Mouse (Mus musculus): ENCODE measurements around the gene Ankrd33. TPM values are rescaled to one million over a fixed set of nuclear protein-coding genes. Genes with fewer than 3 reads are reported as not detected.

The Ankrd33 gene
- polyA plus RNA-seq, 1 experiment from 2014 or later = not detected

DNA sequence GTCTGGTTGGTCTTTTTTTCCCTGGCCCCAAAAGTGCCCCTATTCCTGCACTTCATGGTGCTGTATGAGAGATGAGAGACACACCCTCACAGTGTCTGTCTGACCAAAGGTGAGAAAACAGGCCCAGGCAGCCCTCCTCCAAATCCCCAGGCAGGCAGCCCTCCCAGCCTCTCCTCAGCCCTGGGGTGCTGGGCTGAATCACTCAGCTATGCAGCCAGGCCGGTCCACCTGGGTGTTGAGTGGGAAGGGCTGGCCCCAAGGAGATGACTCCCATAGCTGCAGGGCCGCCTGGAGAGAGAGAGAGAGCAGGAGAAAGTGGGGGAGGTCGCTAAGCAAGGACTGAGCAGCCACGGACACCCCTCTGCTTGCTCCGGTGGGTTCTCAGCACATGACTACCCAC lies 44.8 kb upstream of the Ankrd33 start:
- no peak for TF ChIP-seq EP300 (IDR thresholded peaks at IDR 0.05; ENCODE audit: low read depth)
- Histone ChIP-seq H3K36me3 (replicated peaks; ENCODE audit: insufficient read depth, low read length) (no peaks in the 10 kb centered on the region), H3K4me2 (ENCODE audit: low read depth, low read length) (no peak overlapping the region), H3K27me3 (ENCODE audit: insufficient read depth, low read length) (no peaks in the 10 kb centered on the region), H3K4me3 (ENCODE audit: low read depth, low read length) (no peak overlapping the region), H3K9ac (replicated peaks) (no peak overlapping the region; the same call in 1 of the 2 replicates), H3K9me3 (ENCODE audit: low read length) (no peaks in the 10 kb centered on the region), H3K4me1 (ENCODE audit: insufficient read depth) (peaks cover 17% of the 10 kb centered on the region; the same call in 1 of the 2 replicates), H3K27ac (ENCODE audit: low read depth) (no peak overlapping the region)
- 39% methylated on average over 5 of the region's 5 CpGs for WGBS (ENCODE audit: insufficient replicate concordance)
- ATAC-seq (no peak), DNase-seq (no peak)

DNA sequence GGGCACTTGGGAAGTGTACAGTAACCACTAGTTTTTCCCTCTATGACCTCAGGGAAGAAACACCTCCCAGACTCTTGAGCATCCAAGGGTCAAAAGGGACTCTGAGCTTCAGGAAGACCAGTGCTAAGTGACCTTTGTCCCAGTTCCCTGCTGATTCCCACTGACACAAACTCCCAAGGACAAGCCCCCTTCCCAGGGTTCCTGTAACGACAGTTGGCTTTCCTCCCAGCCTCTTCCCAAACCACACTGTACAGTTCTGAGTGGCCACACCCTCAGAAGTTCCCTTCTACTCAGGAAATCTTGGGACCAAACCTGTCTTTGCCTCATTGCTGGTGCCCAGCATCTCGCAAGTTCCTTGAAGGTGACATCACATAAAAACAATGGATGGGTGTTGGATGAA lies 42.8 kb upstream of the Ankrd33 start:
- no peak overlapping the region for H3K4me3 ChIP-seq (ENCODE audit: low read depth, low read length)
- H3K9me3 ChIP-seq (ENCODE audit: low read length) = no peaks in the 10 kb centered on the region
- no peak overlapping the region for H3K27ac ChIP-seq (ENCODE audit: low read depth)
- TF ChIP-seq CTCF (IDR thresholded peaks at IDR 0.05; ENCODE audit: low read depth) (no peak), EP300 (IDR thresholded peaks at IDR 0.05; ENCODE audit: low read depth) (no peak)
- peaks cover 6% of the 10 kb centered on the region for H3K27me3 ChIP-seq (ENCODE audit: insufficient read depth, low read length)
- H3K4me2 ChIP-seq (ENCODE audit: low read depth, low read length) = no peak overlapping the region
- ATAC-seq (no peak), DNase-seq (no peak)
- peaks cover 17% of the 10 kb centered on the region; the same call in 1 of the 2 replicates for H3K4me1 ChIP-seq (ENCODE audit: insufficient read depth)
- H3K9ac ChIP-seq (replicated peaks) = no peak overlapping the region
- no peaks in the 10 kb centered on the region for H3K36me3 ChIP-seq (replicated peaks; ENCODE audit: insufficient read depth, low read length)
- WGBS (ENCODE audit: insufficient replicate concordance) = 54% methylated on average over 2 of the region's 2 CpGs

DNA sequence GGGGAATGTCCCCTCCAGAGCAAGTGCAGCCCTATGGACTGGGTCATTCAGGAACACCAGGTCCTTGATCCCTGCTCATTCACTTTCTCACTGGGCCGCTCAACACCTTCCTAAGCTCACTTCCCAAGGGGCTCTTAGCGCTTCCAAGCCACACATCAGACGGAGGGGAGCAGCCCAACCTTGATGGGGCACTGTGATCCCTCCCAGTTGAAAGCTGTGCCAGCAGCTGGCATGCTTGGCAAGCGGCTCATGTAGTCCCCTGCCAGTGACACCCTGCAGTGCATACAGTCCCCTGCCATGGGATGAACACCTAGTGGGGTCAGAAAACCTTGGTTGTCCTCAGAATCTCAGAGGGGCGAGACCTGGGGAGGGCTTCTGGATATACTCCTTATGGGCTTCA lies 41.5 kb upstream of the Ankrd33 start:
- DNase-seq (no peak), ATAC-seq (no peak)
- H3K4me3 ChIP-seq (ENCODE audit: low read depth, low read length) = no peak overlapping the region
- 78% methylated on average over 5 of the region's 5 CpGs for WGBS (ENCODE audit: insufficient replicate concordance)
- peaks cover 11% of the 10 kb centered on the region for H3K27me3 ChIP-seq (ENCODE audit: insufficient read depth, low read length)
- no peaks in the 10 kb centered on the region for H3K9me3 ChIP-seq (ENCODE audit: low read length)
- H3K27ac ChIP-seq (ENCODE audit: low read depth) = no peak overlapping the region
- TF ChIP-seq CTCF (IDR thresholded peaks at IDR 0.05; ENCODE audit: low read depth) (no peak), EP300 (IDR thresholded peaks at IDR 0.05; ENCODE audit: low read depth) (no peak)
- H3K4me1 ChIP-seq (ENCODE audit: insufficient read depth) = peaks cover 16% of the 10 kb centered on the region; the same call in 1 of the 2 replicates
- no peak overlapping the region for H3K4me2 ChIP-seq (ENCODE audit: low read depth, low read length)
- H3K9ac ChIP-seq (replicated peaks) = no peak overlapping the region
- no peaks in the 10 kb centered on the region for H3K36me3 ChIP-seq (replicated peaks; ENCODE audit: insufficient read depth, low read length)

DNA sequence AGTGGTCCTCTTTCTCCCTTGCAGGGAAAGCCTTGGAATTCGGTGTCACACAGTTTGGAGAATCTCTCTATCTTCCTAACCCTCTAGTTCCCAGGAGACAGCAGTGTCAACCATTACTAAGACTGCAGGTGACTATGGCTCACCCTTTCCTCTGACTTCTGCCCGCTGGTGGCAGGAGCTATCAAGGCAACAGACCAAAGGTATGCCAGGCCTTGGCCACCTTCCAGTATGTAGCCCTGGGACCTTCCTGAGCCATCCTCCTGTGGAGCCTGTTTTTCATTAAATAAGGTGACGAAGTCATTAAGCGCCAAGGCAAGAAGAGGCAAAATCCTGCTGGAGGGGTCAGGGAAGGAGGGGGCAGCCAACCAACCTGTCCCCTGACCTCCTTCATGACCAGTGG lies 40.4 kb upstream of the Ankrd33 start:
- Histone ChIP-seq H3K27me3 (ENCODE audit: insufficient read depth, low read length) (peaks cover 11% of the 10 kb centered on the region), H3K4me1 (ENCODE audit: insufficient read depth) (peaks cover 8% of the 10 kb centered on the region; the same call in 1 of the 2 replicates), H3K4me2 (ENCODE audit: low read depth, low read length) (no peak overlapping the region), H3K9me3 (ENCODE audit: low read length) (no peaks in the 10 kb centered on the region), H3K9ac (replicated peaks) (no peak overlapping the region), H3K36me3 (replicated peaks; ENCODE audit: insufficient read depth, low read length) (no peaks in the 10 kb centered on the region), H3K27ac (ENCODE audit: low read depth) (no peak overlapping the region), H3K4me3 (ENCODE audit: low read depth, low read length) (no peak overlapping the region)
- DNase-seq = no peak
- ATAC-seq = no peak
- WGBS (ENCODE audit: insufficient replicate concordance) = 78% methylated on average over 4 of the region's 4 CpGs
- TF ChIP-seq CTCF (IDR thresholded peaks at IDR 0.05; ENCODE audit: low read depth) = no peak
- TF ChIP-seq EP300 (IDR thresholded peaks at IDR 0.05; ENCODE audit: low read depth) = no peak

DNA sequence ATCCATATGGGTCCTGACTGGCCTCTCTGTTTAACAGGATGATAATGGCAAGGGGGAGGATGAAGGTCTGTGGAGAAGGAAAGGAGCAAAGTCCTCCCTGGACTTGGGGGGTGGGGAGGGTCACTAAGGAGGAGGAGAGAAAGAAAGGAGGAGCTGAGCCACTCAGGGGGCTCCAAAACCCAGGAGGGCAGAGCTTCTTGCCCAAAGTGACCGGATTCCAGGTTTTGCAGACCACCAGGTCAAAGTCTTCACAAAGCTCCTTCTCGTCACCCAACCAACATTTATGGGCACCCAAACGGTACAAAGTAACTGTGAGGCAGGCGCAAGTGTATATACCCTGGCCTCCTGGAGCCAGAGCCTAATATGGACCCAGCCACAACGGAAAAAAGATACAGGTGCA lies 39.9 kb upstream of the Ankrd33 start:
- Histone ChIP-seq H3K27ac (ENCODE audit: low read depth) (no peak overlapping the region), H3K27me3 (ENCODE audit: insufficient read depth, low read length) (peaks cover 12% of the 10 kb centered on the region), H3K4me1 (ENCODE audit: insufficient read depth) (peaks cover 6% of the 10 kb centered on the region; the same call in 1 of the 2 replicates), H3K4me2 (ENCODE audit: low read depth, low read length) (no peak overlapping the region), H3K9me3 (ENCODE audit: low read length) (no peaks in the 10 kb centered on the region), H3K36me3 (replicated peaks; ENCODE audit: insufficient read depth, low read length) (no peaks in the 10 kb centered on the region), H3K9ac (replicated peaks) (no peak overlapping the region), H3K4me3 (ENCODE audit: low read depth, low read length) (no peak overlapping the region)
- ATAC-seq (no peak), DNase-seq (no peak)
- 66% methylated on average over 5 of the region's 5 CpGs for WGBS (ENCODE audit: insufficient replicate concordance)
- TF ChIP-seq EP300 (IDR thresholded peaks at IDR 0.05; ENCODE audit: low read depth) = no peak
- TF ChIP-seq CTCF (IDR thresholded peaks at IDR 0.05; ENCODE audit: low read depth) = no peak

DNA sequence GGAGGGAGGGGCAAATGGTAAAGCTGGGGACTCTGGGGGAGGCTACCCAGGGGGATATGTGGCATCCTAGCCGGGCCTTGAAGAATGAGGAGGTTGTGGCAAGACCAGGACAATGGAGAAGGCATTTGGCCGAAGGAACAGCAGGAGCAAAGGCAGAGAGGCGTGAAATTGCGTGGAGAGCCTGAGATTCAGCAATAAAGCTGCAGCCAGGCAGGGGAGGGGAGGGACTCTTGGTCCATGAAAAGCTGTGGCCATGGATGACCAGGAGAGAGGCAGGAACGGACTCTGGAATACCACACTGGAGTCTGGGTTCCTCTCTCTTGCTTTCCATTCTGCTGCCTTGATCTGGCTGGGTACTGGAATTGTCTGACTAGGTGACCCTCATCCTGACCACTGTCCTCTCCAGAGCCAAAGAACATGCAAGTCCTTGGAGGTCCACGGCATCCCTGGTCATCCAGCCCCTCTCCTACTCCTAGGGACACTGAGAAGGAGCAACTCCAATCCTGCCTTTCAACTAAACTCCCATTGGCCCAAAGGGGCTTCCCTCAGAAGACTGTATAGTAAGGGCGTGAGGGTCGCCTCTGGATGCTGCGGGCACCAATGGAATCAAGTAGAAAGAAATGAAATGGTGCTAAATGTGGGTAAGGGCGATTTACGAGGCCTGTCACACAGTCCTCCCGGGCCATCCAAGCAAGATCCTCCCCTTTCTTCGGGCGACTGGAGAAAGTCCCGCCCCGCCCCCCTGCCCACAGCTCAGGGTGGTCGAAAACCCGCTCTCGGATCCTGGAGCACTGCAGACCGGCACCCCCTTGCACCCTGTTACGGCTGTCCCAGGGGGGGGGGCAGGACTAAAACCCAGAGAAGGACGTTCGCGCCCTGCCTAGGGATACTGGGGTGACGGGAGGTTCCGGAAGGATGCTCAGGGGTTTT lies 39.2 kb upstream of the Ankrd33 start:
- Histone ChIP-seq H3K9me3 (ENCODE audit: low read length) (no peaks in the 10 kb centered on the region), H3K4me3 (ENCODE audit: low read depth, low read length) (no peak overlapping the region), H3K27ac (ENCODE audit: low read depth) (no peak overlapping the region), H3K4me1 (ENCODE audit: insufficient read depth) (0 out of 2 replicates have a peak, but pooled peaks cover 3% of the 10 kb centered on the region), H3K36me3 (replicated peaks; ENCODE audit: insufficient read depth, low read length) (no peaks in the 10 kb centered on the region), H3K4me2 (ENCODE audit: low read depth, low read length) (peak overlapping the region; percentile 71), H3K9ac (replicated peaks) (no peak overlapping the region), H3K27me3 (ENCODE audit: insufficient read depth, low read length) (peaks cover 14% of the 10 kb centered on the region)
- TF ChIP-seq CTCF (IDR thresholded peaks at IDR 0.05; ENCODE audit: low read depth) (no peak), EP300 (IDR thresholded peaks at IDR 0.05; ENCODE audit: low read depth) (no peak)
- no peak for ATAC-seq
- no peak for DNase-seq
- WGBS (ENCODE audit: insufficient replicate concordance) = 23% methylated on average over 24 of the region's 26 CpGs

Data from liver, postnatal 0 days (tissue).